Comparison of ENCODE assay signal across 15 mouse cellular contexts in the genomic region with DNA sequence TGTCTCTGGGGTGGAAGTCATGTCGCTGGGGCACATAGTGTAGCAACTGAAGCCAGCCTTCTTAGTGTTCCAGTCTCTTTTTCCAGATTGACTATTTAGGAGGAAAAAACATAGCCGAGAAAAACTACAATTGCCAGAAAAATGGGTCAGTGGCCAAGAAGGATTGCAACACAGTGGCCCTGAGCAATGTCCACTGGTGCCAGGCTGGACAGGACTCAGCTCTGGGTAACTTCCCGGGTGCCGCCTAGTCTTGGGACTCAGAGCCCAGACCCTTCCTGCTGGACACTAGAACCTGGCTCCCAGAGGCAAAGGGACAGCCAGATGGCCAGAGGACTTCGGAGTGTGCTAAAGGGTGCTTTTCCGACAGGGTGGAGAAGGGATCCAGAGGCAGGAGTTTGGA. TPM values are rescaled to one million over a fixed set of nuclear protein-coding genes. Genes with fewer than 3 reads are reported as not detected.
DNase-seq lines count a peak whose midpoint lies in the region; TF ChIP-seq lines count a peak whose summit lies in the region.
"Had no signal": no experiment of that assay in that cellular context is flagged by ENCODE, and none has a peak within 500 bp of the region (broad histone marks: within the 10 kb centered on the region; RNA-seq: fewer than 3 reads in every experiment).

No protein-coding gene starts in this region.

- intact Hi-C loops in gastrocnemius, adult 2 months (cut with DNase I): no loop called here

- H3K4me3 ChIP-seq in gastrocnemius, adult 2 months: no peak overlapping the region
- H3K4me3 ChIP-seq: limb, embryonic 15.5 days; neural tube, embryonic 12.5 days had no signal

- DNase-seq in gastrocnemius, adult 2 months: peak; percentile 64
- no peak for DNase-seq in gastrocnemius, postnatal 10 days
- DNase-seq in kidney, adult 8-10 months: peak; percentile 76 to 80
- no peak for DNase-seq in kidney, postnatal 10 days
- DNase-seq in 3T3-L1 (ENCODE audit: low read depth, low spot score): peak; percentile 38
- peak; percentile 53 for DNase-seq in fibroblast of lung, adult 2 months (ENCODE audit: low read depth)
- DNase-seq in embryo, embryonic 10 days (ENCODE audit: low spot score): no peak
- no peak for DNase-seq in layer of hippocampus, adult 9-11 months
- DNase-seq: B cell, adult 2 months; cerebellum, postnatal 36 days had no signal

- no peak overlapping the region; the same call in 1 of the 2 replicates for H3K27ac ChIP-seq in gastrocnemius, adult 2 months
- H3K27ac ChIP-seq: hindbrain, embryonic 14.5 days; limb, embryonic 15.5 days; macrophage; neural tube, embryonic 12.5 days had no signal

- TF ChIP-seq CTCF in gastrocnemius, adult 2 months (IDR thresholded peaks at IDR 0.05): no peak

RNA-seq across cellular contexts. Expression of gene Dio3, which starts 34.3 kb away (rescaled TPM):
- under 1 TPM in 1 of 2 experiments, not detected in 1; 0.43 TPM for total RNA-seq in gastrocnemius, adult 2 months (2021)
- under 1 TPM in 1 of 2 experiments, not detected in 1; 0.29 TPM for total RNA-seq in gastrocnemius, postnatal 10 days (2021)
- total RNA-seq: granulocyte monocyte progenitor cell, adult 5-6 weeks had no signal

Comparison
In these comparisons a context has a peak if more than half of its experiments do, and no peak if none do; other contexts are left out.
1. DNase-seq: peak in gastrocnemius, adult 2 months (single experiment), kidney, adult 8-10 months (2 of 2), 3T3-L1 (single experiment) and fibroblast of lung, adult 2 months (single experiment); none in gastrocnemius, postnatal 10 days (single experiment), kidney, postnatal 10 days (single experiment), embryo, embryonic 10 days (single experiment) and layer of hippocampus, adult 9-11 months (single experiment).